Mouse (Mus musculus) small intestine, adult 2 months (tissue): ENCODE results near the gene Utrn. TPM values are rescaled to one million over a fixed set of nuclear protein-coding genes. Genes with fewer than 3 reads are reported as not detected.
A peak's percentile ranks its signal among the peaks of the same experiment; 100 is the strongest.

Experiments
- H3K27ac ChIP-seq: fragments of 200-500 bp; 2 replicates; pipeline ENCODE4 v1.5.1; 2012; ENCODE audit warnings: low read depth, low read length, control low read depth, inconsistent platforms; ENCODE audit not compliant: insufficient read depth
- H3K27me3 ChIP-seq: fragments of 200-500 bp; 2 replicates; pipeline ENCODE4 v1.6.1; 2012; ENCODE audit warnings: mild to moderate bottlenecking, moderate library complexity, low read length, inconsistent platforms; ENCODE audit not compliant: control insufficient read depth, insufficient read depth
- H3K36me3 ChIP-seq: fragments of 200-500 bp; 2 replicates; pipeline ENCODE4 v1.6.1; 2012; ENCODE audit warnings: mild to moderate bottlenecking, low read length, control low read depth, inconsistent platforms; ENCODE audit not compliant: control insufficient read depth, insufficient read depth
- H3K4me1 ChIP-seq: fragments of 200-500 bp; 2 replicates; pipeline ENCODE4 v1.6.1; 2012; ENCODE audit warnings: low read length, inconsistent platforms, mixed read lengths; ENCODE audit not compliant: control insufficient read depth, insufficient read depth, insufficient read length
- H3K4me3 ChIP-seq: fragments of 200-500 bp; 2 replicates; pipeline ENCODE4 v1.5.1; 2012; ENCODE audit warnings: low read depth, mild to moderate bottlenecking, control low read depth, inconsistent platforms, low read length, moderate library complexity
- CTCF ChIP-seq: fragments of 200-500 bp; IDR thresholded peaks from 2 replicates; pipeline ENCODE4 v1.5.1; 2012; ENCODE audit warnings: low read depth, mild to moderate bottlenecking, control low read depth, inconsistent platforms, low read length, moderate library complexity, mixed read lengths; ENCODE audit not compliant: insufficient replicate concordance, insufficient read length; ENCODE audit errors: extremely low read depth
- POLR2A ChIP-seq: fragments of 200-500 bp; IDR thresholded peaks from 2 replicates; pipeline ENCODE4 v1.6.1; 2012; ENCODE audit warnings: low read depth, mild to moderate bottlenecking, control low read depth, inconsistent platforms, low read length, moderate library complexity
- WGBS: fragments of 180-500 bp; shearing (Covaris S2); methylation state at CpG from one replicate; pipeline ENCODE4 v1.1.7; 2018; 5-methylcytosine and 5-hydroxymethylcytosine counted together
- polyA plus RNA-seq: library from polyadenylated mRNA; depleted of rRNA; stranded (reverse); fragments of >200 nt; gene quantifications from 2 replicates; pipeline ENCODE4 v1.2.3, GENCODE M21; 2012

Gene Utrn
- polyA plus RNA-seq, 1 experiment = 20.5 TPM

GRCm38 (mm10) chr10:12861381-12861780, 7.8 kb downstream of the Utrn start:
- Histone ChIP-seq H3K27me3 (no peaks in the 10 kb centered on the region), H3K4me1 (peaks cover 9% of the 10 kb centered on the region; the same call in 1 of the 2 replicates), H3K36me3 (peaks cover 12% of the 10 kb centered on the region), H3K4me3 (no peak overlapping the region), H3K27ac (no peak overlapping the region)
- 87% methylated on average over 2 of the region's 2 CpGs for WGBS
- TF ChIP-seq POLR2A (no peak), CTCF (no peak)

- H3K4me3 ChIP-seq = no peak overlapping the region
- no peak for TF ChIP-seq POLR2A
- no peak for TF ChIP-seq CTCF
- no peak overlapping the region for H3K27ac ChIP-seq
- H3K27me3 ChIP-seq = no peaks in the 10 kb centered on the region
- H3K36me3 ChIP-seq = peaks cover 12% of the 10 kb centered on the region
- peaks cover 9% of the 10 kb centered on the region; the same call in 1 of the 2 replicates for H3K4me1 ChIP-seq
- WGBS = 90% methylated on average over 4 of the region's 4 CpGs
Measured at GRCm38 (mm10) chr10:12860765-12861164, 8.4 kb downstream of the Utrn start.

DNA sequence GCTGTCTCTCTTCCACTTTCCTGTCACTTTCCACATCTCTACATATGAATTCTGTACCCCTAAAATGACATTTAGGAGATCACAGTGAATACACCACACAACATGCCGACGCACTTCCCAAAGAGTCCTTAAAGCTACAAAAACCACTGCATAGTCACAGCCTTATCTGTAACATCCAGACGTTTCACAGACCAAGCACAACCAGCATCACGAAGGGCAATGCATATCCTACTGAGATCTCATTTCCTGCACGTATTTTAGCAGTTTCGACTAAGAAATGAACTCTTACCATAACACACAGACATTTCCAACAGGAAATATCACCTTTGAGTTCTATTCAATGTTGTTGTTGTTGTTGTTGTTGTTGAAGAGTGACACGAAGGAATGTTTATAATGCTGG, 8.8 kb downstream of the Utrn start:
- Histone ChIP-seq H3K27me3 (no peaks in the 10 kb centered on the region), H3K4me3 (no peak overlapping the region), H3K4me1 (peaks cover 9% of the 10 kb centered on the region; the same call in 1 of the 2 replicates), H3K27ac (no peak overlapping the region), H3K36me3 (peaks cover 12% of the 10 kb centered on the region)
- WGBS = 87% methylated on average over 7 of the region's 7 CpGs
- TF ChIP-seq POLR2A = no peak
- TF ChIP-seq CTCF = no peak

- no peak overlapping the region for H3K4me3 ChIP-seq
- H3K27me3 ChIP-seq = no peaks in the 10 kb centered on the region
- no peak for TF ChIP-seq POLR2A
- TF ChIP-seq CTCF = no peak
- peaks cover 24% of the 10 kb centered on the region; the same call in 1 of the 2 replicates for H3K4me1 ChIP-seq
- peaks cover 12% of the 10 kb centered on the region for H3K36me3 ChIP-seq
- no peak overlapping the region for H3K27ac ChIP-seq
- 65% methylated on average over 5 of the region's 5 CpGs for WGBS
Measured at GRCm38 (mm10) chr10:12858017-12858416, 11.1 kb downstream of the Utrn start.

DNA sequence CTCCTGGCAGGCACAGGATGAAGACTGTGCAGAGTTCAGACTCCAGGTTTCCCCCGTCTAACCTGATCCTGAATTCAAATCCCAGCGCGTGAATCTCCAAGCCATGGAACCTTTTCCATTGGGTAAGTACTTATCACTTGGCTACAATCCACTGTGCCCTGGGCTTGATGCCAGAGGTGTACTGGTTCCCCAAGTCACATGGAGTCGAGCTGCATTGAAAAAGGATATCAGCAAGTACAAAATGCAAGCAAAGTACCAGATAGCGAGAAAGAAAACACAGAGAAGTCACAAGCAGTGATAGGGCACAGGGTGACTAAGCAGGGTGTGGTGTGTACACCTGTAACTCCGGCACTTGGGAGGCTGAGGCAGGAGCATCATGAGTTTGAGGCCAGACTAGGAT, 14.9 kb downstream of the Utrn start:
- 25% methylated on average over 6 of the region's 6 CpGs for WGBS
- no peak overlapping the region; the same call in 1 of the 2 replicates for H3K4me3 ChIP-seq
- no peaks in the 10 kb centered on the region for H3K27me3 ChIP-seq
- peaks cover 27% of the 10 kb centered on the region; the same call in 1 of the 2 replicates for H3K4me1 ChIP-seq
- peak overlapping the region; percentile 91 for H3K27ac ChIP-seq
- TF ChIP-seq CTCF (no peak), POLR2A (no peak)
- no peaks in the 10 kb centered on the region for H3K36me3 ChIP-seq

DNA sequence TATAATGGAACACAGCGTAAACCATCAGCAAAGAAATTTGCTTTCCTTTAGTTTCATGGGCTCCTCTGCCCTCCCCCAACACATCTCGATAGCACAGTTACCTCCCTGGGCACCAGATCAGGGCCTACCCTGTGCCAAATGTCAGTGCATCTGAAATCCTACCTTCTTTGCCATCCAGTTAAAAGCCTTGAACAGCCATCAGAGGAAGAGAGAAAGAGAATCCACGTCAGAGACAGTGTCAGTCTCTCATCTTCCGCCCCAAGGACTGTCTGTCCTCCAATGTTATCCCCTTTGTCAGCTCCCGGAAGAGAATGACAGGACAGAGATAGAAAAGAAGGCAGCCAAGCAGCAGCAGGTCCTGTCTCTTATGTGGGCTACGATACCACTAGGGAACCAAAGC, 15.4 kb downstream of the Utrn start:
- Histone ChIP-seq H3K36me3 (no peaks in the 10 kb centered on the region), H3K4me1 (peaks cover 27% of the 10 kb centered on the region; the same call in 1 of the 2 replicates), H3K27ac (peak overlapping the region; percentile 91), H3K27me3 (no peaks in the 10 kb centered on the region), H3K4me3 (no peak overlapping the region; the same call in 1 of the 2 replicates)
- WGBS = 42% methylated on average over 6 of the region's 6 CpGs
- no peak for TF ChIP-seq CTCF
- no peak for TF ChIP-seq POLR2A

GRCm38 (mm10) chr10:12853196-12853620, 16.0 kb downstream of the Utrn start:
- Histone ChIP-seq H3K36me3 (no peaks in the 10 kb centered on the region), H3K4me3 (peak overlapping the region; percentile 2; the same call in 1 of the 2 replicates), H3K27ac (peak overlapping the region; percentile 91), H3K27me3 (no peaks in the 10 kb centered on the region), H3K4me1 (peaks cover 27% of the 10 kb centered on the region; the same call in 1 of the 2 replicates)
- TF ChIP-seq POLR2A (no peak), CTCF (no peak)
- WGBS = 27% methylated on average over 7 of the region's 7 CpGs
